Mouse (Mus musculus): ENCODE data around the gene Rhox3h.
"Not testable (repeated sequence)": the region's sequence is repeated elsewhere in the genome, so short reads cannot be mapped to it uniquely, and the experiment has no call there.

- TF ChIP-seq CTCF (conservative IDR thresholded peaks at IDR 0.05; ENCODE audit: low read length); NANOG (IDR thresholded peaks at IDR 0.05; ENCODE audit: borderline replicate concordance, low read length); POU5F1 (IDR thresholded peaks at IDR 0.05; ENCODE audit: borderline replicate concordance, low read length): not testable (repeated sequence)
These were observed 4.6 kb upstream of the Rhox3h start, which contains the start of gene Rhox2h for GRCm38 (mm10) chrX:37673177-37673576.

Data from E14TG2a.4 (cell line).